Mouse (Mus musculus) layer of hippocampus, postnatal 10 days (tissue): ENCODE data around the gene Cpne1. TPM values are rescaled to one million over a fixed set of nuclear protein-coding genes. Genes with fewer than 3 reads are reported as not detected.
A peak's percentile ranks its signal among the peaks of the same experiment; 100 is the strongest.
"Not testable (repeated sequence)": the region's sequence is repeated elsewhere in the genome, so short reads cannot be mapped to it uniquely, and the experiment has no call there.

Experiments used
- DNase-seq, 2 experiments: peaks; one replicate each; pipeline ENCODE4 v3.0.0; 2021; ENCODE audit warnings: low spot score in 2 of 2
- long read RNA-seq: library from polyadenylated mRNA; stranded (forward); transcript quantifications from one replicate; pipeline ENCODE4 v2.0.0, GENCODE M21; 2023
- total RNA-seq, 2 experiments: library from RNA; stranded (reverse); gene quantifications; 2 replicates each; pipeline ENCODE4 v1.2.3; 2021

The Cpne1 gene
- total RNA-seq: 10 to 100 TPM; 28.8 to 32.7 TPM
- long read RNA-seq, transcript Cpne1-202 (16 exons, 3,441 nt): major isoform, 7 of 16 reads
- long read RNA-seq, partial matches to known transcripts: 3 of 16 reads
- long read RNA-seq, other reads (novel, unspliced or antisense): 3 of 16 reads

DNA sequence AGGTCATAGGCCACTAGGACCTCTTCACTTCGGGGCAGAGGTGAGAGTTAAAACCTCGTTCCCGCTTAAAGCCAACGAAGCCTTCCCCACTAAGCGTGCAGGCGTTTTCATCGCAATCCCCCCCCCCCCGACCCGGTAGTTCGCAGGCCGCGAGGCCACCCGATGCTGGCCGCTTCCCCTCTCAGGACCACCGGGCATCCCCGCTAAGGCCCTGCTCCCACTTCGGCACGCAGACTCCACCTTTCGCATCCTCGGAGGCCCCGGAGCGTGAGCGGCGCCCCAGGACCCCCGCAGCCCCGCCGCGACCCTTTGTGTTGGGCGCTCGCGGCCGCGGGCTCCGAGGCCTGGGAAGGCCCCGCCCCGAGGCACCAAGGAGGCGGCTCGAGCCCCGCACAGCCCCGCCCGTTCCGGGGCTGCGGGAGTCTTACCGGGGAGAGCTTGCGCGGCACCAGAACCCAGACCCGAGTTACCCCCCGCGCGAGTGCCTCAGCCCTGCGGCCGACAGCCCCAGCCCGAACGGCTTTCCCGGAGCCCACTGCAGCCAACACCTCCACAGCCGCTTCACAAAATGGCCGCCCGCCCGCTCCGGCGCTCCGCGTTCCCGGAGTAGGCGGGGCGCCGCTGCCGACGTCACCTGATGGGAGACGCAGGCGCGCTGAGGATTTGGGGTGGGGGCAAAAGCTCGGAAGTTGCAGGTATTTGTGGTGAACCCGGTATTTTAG is at the start of gene Cpne1, which contains the start of gene Rbm12:
Gene Cpne1 (minus strand): TSS at position 608 of the 722 bp plus-strand sequence.
Gene Rbm12 (minus strand): TSS at position 621 of the 722 bp plus-strand sequence.
- DNase-seq: peak; percentile 93 to 95

DNA sequence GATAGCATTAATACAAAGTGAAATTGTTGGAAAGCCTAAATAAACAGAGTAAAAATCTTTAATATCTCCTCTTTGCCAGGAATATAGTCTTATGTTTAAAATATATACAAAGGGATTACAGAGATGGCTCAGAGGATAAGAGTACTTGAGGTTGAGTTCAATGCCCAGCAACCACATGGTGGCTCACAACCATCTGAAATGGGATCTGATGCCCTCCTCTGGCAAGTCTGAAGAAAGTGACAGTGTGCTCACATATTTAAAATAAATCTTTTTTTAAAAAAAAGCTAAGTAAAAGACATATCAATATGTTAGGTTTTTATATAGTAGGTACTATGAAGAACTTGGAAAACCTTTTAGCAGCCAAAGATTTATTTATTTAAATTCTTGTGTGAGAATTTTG is 39.8 kb upstream of the Cpne1 start:
- DNase-seq: no peak

DNA sequence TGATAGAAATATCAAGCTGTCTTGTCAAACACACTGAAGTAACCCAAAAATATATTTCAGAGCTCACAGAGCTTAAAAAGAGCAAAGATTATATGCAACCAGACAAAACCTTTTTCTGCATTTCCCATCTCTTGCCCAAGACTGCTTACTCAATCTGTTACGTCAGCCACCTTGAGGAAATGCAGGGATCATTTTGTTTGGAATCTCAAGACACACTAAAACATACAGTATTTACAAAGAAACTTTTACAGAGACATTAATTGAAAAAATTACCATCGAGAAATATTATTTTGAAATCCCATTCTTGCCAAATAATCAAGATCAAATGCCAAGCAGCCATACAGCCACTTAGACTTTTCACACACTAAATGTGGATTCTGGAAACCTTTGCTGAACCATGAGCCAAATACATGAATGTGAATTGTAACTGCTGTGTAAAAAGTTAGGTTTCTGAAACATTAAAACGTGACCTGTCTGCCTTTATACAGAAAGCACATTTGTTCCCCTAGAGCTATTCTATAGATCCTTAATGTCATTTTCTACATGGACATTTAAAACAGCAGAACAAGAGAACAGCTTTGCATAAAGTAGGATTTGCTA is 35.7 kb upstream of the Cpne1 start:
- DNase-seq: no peak

DNA sequence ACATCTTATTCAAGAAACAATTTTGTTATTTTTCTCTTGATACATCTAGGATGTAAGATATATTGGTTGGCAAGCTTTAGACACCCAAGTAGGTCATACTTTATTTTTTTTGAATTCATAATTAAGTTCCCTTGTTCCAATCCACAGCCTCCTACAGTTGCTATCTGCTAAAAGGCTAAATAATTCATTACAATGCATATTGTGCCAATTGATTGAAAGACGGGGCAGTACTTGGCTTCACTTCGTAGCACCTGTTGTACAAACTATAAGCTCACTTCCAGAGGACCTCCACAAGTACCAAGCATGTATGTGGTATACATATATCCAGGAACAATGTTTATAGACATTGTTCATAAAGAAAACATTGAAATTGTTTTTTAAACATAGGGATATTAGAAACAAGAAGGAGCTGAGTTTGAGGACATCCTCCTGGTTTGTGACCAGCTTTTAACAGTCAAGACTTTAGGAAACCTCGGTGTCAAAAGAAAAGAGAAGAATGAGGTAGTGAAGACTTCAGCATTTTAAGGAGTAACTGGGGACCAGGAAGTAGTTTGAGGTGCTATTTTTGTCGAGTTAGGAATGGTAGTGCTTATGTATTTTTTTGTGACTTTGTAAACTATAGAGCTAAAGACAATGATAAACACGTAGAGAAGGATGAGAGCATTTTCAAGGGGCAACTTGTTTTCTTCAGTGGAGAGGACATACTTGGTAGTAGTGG is 34.7 kb upstream of the Cpne1 start:
- no peak for DNase-seq

DNA sequence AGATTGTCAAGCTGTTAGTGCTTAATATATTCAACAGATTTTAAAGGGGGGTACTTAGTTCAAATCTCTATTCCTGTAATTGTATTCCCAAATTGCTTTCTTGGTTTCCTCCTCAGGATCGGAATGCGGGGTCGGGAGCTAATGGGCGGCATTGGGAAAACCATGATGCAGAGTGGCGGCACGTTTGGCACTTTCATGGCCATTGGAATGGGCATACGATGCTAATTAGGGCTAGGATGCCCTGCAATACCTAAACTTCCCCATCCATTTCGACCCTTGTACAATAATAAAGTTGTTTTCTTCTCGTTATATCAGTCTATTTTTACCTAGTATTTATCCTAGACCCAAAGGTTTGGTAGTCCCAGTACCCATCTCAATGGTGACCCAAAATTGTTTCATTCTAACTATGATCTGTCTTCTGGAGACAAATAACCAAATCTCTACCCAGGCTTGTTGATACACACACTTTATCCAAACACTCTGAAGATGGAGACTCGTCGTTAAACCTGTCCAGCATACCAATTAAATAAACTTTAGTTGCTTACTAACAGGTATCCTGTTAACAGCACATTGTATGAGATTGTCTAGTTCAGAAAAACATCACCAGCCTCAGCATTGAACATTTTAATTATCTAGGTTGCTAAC is 33.8 kb upstream of the Cpne1 start:
- no peak for DNase-seq

DNA sequence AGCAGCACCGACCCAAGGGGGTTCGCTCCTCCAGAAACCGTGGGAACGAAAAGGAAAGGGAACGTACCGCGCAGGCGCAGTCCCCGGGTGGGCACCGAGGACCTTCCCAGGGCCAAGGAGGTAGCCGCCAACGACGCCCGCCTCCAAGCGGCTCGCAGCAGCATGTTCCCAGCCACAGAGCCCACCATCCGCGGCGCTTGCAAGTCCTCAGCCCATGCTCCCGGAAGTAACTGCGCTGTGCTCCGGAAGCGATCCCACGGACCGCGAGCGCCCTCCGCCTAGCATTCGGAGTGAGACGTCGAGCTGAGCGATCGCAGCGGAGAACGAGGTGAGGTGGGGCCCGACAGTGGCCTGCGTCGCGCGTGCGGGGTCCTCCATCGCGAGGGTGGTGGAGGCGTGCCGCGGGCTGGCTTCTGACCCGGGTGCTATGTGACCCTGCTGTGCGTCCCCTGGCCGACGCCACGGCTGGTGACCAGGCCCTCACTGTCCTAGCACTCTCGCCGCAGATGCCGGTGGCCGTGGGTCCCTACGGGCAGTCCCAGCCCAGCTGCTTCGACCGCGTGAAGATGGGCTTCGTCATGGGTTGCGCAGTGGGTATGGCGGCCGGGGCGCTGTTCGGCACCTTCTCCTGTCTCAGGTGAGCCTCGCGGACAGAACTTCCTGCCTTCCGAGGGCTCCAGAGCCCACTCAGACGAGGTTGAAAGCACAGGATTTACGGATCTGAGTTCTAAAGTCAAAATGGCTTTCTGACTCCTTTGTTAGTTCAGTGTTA is 32.4 kb upstream of the Cpne1 start, which contains the start of the genes Romo1 and Nfs1:
Gene Romo1 (plus strand): TSS at position 87 of the 772 bp plus-strand sequence.
Gene Nfs1 (minus strand): TSS at position 234 of the 772 bp plus-strand sequence.
- peak; percentile 97 to 98 for DNase-seq

DNA sequence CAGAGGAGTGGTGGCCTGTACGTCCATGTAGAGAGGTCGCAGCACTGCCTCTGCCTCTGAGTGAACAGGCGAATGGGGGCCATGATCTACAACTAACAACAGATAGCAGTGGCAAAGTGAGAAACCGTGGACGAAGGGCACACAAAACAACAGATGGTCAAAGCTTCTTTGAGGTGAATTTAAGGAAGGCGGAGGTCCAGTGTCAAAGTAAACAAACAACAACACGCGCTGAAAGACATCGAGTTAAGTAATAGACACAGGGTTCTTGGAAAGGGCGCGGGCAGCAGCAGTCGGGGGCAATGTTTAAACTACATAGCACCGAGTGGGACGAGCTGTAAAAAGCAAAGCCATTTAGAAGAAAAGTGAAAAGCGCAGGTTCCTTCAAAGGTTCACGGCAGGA is 31.6 kb upstream of the Cpne1 start:
- DNase-seq: no peak

DNA sequence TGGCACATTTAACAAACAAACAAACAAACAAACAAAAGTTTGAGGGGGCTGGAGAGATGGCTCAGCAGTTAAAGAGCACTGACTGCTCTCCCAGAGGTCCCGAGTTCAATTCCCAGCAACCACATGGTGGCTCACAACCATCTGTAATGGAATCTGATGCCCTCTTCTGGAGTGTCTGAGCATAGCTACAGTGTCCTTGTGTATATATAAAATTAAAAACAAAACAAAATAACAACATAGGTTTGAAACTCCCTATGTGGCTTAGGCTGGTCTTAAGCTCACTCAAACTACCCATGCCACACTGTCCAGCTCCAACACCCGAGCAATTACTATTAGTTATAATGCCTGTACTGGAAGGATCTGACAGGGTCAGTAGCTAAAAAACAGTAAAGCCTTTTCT is 31.1 kb upstream of the Cpne1 start:
- no peak for DNase-seq

DNA sequence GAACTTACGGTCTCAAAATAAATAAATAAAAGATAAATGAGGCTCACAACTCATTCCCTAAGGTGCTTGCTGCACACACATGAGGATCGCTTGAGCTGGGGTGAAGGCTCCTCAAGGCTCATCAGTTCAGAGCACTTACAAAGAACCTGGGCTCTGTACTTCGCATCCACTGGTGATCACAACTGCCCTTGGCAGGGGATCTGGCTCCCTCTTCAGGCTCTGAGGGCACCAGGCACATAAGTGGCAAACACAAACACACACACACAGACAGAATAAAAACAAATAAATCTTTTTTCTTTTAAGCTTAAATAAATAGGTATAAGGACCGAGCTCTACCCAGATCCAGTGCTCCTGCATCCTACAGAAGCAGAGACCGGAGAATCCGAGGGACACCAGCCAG is 23.9 kb upstream of the Cpne1 start:
- DNase-seq: no peak

DNA sequence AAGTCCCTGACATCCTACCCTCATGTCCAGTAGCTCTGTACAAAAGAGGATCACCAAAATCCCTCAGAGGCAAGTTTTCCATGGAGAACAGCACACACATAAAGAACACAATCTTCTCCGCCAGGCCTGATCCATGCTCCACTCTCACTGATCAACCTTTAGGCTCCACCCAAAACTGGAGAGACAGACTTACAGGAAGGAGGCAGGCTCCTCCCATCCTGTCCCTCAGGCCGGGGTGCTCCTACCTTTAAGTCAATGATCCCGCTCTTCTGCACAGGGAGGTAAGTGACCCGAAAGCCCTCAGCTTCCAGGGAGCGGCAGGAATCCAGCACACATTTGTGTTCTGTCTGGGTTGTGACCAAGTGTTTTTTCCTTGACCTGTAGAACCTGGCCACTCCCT is 22.4 kb upstream of the Cpne1 start:
- DNase-seq: no peak

DNA sequence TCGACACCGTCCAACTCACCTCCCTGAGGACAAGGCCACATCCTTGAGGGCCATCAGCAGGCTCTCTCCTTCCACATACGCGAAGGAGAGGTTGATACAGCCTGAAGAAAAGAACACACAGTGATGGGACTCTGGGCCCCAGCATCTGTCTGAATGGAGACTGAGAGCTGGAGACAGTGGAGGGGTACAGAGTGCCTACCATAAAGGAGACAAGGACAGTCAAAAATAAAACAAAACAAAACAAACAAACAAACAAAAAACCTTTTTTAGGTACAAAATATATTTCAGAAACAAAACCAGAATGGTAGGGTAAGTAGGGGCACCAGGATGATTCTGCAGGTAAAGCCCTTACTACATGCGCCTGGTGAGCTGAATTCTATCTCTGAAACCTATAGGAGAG is 15.2 kb upstream of the Cpne1 start, which contains the start of gene Gm28036:
Gene Gm28036 (minus strand): TSS at position 101 of the 400 bp plus-strand sequence.
- DNase-seq: no peak

DNA sequence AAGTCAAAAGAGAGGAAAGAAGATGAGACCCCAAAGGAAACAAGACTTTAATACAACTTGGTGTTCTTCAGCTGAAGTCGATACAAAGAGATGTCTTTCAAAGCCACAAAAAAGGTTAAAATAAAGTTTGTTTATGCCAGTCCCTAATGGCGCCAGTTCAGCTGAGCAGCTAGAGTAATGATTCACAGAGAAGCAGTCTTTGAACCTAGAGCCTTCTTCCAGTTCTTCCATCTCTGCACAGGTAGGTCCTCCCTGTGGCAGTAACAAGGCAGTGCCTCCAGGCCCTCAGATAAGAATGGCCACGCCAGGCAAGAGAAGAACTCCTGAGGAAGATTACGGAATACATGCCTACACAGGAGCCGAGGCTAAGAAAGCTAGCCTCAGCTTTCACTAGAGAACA is 12.0 kb upstream of the Cpne1 start:
- DNase-seq: no peak

DNA sequence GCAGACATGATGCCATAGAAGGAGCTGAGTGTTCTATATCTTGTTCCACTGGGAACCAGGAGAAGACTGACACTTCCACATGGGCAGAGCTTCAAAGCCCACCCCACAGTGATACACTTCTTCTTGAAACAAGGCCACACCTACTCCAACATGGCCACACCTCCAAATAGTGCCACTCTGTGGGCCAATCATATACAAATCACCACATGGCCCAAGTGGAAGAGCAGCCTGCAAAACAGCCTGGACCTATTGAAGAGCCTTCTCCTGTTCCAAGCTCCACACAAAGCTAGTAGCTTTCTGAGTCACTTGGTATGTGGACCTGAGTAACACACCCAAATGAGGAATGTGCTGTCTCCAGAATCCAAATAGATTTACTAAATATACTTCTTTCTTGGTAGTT is 7.8 kb upstream of the Cpne1 start:
- DNase-seq: no peak

DNA sequence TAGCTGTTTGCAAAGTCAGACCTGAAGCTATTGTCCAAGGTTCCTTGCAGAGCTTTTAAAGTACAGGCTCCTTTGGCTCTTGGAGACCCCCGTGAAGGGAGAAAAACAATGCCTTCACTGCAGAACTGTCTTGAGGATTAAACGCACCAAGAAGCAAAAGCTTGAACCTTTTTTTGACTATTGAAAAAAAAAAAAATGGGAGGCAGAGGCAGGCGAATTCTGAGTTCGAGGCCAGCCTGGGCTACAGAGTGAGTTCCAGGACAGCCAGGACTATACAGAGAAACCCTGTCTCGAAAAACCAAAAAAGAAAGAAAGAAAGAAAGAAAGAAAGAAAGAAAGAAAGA is 287 bp upstream of the Cpne1 start:
- not testable (repeated sequence) for DNase-seq

DNA sequence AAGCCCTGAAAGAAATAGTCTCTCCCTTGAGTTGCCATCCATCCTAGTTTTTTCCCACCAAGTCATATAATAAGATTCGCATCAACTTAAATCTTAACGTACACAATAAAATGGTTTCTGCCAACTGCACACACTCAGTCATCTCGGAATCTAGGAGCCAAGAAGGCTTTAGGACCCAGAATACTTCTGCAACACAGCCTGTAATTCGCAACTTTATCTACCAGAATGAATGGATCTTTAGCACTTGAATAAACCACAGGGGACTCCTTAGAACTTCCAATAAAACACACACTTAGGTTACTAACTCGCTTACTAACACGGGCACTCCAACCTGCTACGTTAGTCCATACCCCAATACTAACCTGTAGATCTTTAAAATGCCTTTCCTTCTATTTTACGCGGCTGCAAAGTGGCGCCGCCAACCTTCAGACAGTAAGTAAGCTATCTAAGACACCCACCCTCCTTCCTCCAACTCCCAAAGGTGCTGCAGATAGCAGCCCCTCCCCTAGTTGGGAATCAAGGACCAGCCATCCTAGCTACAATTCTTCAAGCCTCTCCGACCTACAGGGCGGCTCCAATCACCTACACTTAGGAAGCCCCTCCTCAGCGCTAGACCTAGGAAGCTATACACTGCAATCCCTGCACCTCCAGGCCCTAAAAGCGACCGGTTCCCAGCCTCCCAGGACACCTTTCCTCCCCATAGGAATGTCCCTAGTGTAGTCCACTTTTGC is 973 bp downstream of the Cpne1 start:
- DNase-seq: peak in 1 of 2 experiments; percentile 23

DNA sequence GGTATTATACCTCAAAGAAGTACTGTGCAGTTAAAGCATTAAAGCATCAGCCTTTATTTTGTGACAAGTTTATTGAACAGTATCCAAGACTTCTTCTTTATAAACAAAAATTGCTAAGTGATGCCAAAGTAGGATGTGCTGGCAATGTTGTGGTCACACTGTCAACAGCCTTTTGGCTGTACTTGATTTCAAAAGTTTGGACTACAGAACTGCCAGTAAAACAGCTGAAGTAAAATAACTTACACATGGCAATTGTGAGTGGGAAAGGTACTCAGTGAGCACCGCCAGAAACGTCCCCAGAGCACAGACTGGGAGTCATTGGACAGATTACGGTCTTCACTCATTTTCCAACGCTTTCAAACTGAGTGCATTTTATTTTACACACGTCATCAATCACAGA is 19.8 kb downstream of the Cpne1 start:
- DNase-seq: no peak

DNA sequence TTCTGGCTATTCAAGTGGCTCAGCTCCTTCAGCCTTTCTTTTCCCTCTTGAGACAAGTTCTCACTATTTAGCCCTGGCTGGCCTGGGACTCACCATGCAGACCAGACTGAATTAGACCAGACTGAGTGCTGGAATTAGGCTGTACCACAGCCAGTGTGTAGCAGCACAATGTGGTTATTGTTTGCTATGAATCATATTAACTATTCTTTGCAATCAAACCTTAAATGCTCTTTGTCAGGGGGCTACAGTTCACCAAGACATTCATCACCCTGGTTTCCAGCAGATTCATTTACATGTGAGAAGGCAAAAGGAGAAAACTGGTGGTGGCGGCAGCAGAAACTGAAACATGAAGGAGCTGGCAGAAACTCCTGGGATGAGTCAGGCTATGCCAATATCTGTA is 22.0 kb downstream of the Cpne1 start:
- no peak for DNase-seq

DNA sequence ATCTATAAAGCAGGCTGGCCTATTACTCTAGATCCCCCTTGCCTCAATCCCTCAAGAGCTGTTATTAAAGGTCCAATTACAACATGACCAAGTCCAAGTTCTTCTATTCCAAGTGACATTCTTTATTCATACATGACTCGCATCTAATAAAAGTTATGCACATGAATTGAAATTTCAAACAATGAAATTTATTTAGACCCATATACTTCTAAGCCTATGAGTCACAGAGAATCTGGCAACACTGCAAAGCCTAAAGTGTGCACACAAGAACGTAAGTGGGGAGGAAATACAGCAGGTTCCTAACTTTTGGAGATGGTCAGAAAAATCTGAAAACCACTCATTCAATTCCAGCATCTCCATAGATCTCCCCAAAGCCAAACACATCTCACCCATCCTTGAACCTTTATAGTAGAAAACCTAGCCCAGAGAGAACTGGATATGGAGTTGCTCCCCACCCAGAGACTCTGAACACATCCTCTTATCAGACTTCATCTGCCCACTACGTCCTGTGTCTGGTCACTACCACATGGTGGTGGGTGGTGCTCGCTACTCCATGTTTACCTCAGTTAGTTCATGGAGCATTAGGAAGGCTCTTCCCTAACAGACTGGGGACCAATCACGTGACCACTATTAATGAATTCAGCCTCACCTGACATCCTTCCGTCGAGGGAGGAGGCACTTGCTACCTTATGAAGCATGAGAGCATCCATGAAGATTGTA is 24.2 kb downstream of the Cpne1 start:
- DNase-seq: no peak

DNA sequence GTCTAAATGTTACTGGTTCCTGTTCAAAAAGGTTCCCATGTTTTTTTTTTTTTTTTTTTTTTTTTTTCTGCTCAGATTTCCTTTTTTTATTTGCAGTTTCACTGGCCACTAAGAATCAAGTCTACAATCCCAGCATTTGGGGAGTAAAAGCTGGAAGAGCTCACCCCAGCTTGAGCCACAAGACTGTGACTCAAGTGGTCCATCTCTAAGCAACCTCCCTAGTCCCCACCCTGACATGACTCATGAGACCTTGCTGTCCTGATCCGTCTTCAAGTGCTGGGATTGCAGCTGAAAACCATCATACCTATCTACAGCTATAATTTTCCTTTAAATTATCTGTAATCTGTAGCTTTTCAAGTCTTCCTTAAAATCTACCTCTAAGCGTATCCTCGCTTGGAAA is 27.2 kb downstream of the Cpne1 start:
- no peak for DNase-seq
